ENCODE assay signal across 13 mouse cellular contexts in genomic region chr17:37027486-37027885, GRCm38 (mm10). TPM values are rescaled to one million over a fixed set of nuclear protein-coding genes. Genes with fewer than 3 reads are reported as not detected.
DNase-seq lines count a peak whose midpoint lies in the region; ATAC-seq and TF ChIP-seq lines count a peak whose summit lies in the region.
"Had no signal": no experiment of that assay in that cellular context is flagged by ENCODE, and none has a peak within 500 bp of the region (broad histone marks: within the 10 kb centered on the region; RNA-seq: fewer than 3 reads in every experiment).

No protein-coding gene starts in this region.

- 0 out of 2 replicates have a peak, but pooled peaks cover 11% of the 10 kb centered on the region for H3K4me1 ChIP-seq in kidney, embryonic 15.5 days
- no peaks in the 10 kb centered on the region for H3K4me1 ChIP-seq in embryonic facial prominence, embryonic 12.5 days
- peaks cover 10% of the 10 kb centered on the region; the same call in 1 of the 2 replicates for H3K4me1 ChIP-seq in hindbrain, embryonic 15.5 days (replicated peaks)
- H3K4me1 ChIP-seq in midbrain, postnatal 0 days (ENCODE audit: insufficient read depth, low read length), result no peaks in the 10 kb centered on the region
- H3K4me1 ChIP-seq in cerebellum, adult 2 months (ENCODE audit: control insufficient read depth, insufficient read depth, low read length), result no peaks in the 10 kb centered on the region

- no peaks in the 10 kb centered on the region for H3K9me3 ChIP-seq in kidney, embryonic 15.5 days (replicated peaks)
- H3K9me3 ChIP-seq in embryonic facial prominence, embryonic 12.5 days, result no peaks in the 10 kb centered on the region
- no peaks in the 10 kb centered on the region for H3K9me3 ChIP-seq in hindbrain, embryonic 15.5 days
- H3K9me3 ChIP-seq in midbrain, postnatal 0 days (ENCODE audit: low read length), result no peaks in the 10 kb centered on the region

- TF ChIP-seq CTCF in midbrain, postnatal 0 days (IDR thresholded peaks at IDR 0.05), result no peak
- no peak for TF ChIP-seq CTCF in cerebellum, adult 2 months (IDR thresholded peaks at IDR 0.05; ENCODE audit: borderline replicate concordance, insufficient read depth, low read depth, low read length)

- H3K4me2 ChIP-seq in kidney, embryonic 15.5 days, result no peak overlapping the region
- no peak overlapping the region for H3K4me2 ChIP-seq in embryonic facial prominence, embryonic 12.5 days (replicated peaks)
- H3K4me2 ChIP-seq in hindbrain, embryonic 15.5 days, result no peak overlapping the region
- no peak overlapping the region for H3K4me2 ChIP-seq in midbrain, postnatal 0 days (ENCODE audit: low read depth, low read length, poor library complexity, severe bottlenecking)

- DNase-seq in kidney, postnatal 14 days, result no peak
- DNase-seq in midbrain, postnatal 0 days (ENCODE audit: low spot score), result no peak
- no peak for DNase-seq in right cerebral cortex, adult 18-20 months
- DNase-seq in adrenal gland, adult 18-20 months (ENCODE audit: low spot score in 2 of 2), result no peak
- no peak for DNase-seq in cerebellum, adult 2 months
- DNase-seq: kidney, adult 18-20 months had no signal

- ATAC-seq in kidney, embryonic 15.5 days (replicated peaks; ENCODE audit: low FRiP score), result no peak
- ATAC-seq in embryonic facial prominence, embryonic 12.5 days (ENCODE audit: insufficient number of reproducible peaks, insufficient read depth, low FRiP score, low TSS enrichment), result no peak
- ATAC-seq in hindbrain, embryonic 15.5 days (ENCODE audit: low FRiP score, low read depth), result no peak
- ATAC-seq in midbrain, postnatal 0 days (ENCODE audit: low FRiP score), result no peak

- 95% methylated on average over 4 of the region's 4 CpGs for WGBS in kidney, embryonic 15.5 days
- WGBS in embryonic facial prominence, embryonic 12.5 days, result 95% methylated on average over 4 of the region's 4 CpGs
- 96% methylated on average over 4 of the region's 4 CpGs for WGBS in hindbrain, embryonic 15.5 days
- 94% methylated on average over 4 of the region's 4 CpGs for WGBS in midbrain, postnatal 0 days
- WGBS in cerebellum, adult 2 months, result 99% methylated on average over 4 of the region's 4 CpGs

- no peak for TF ChIP-seq POLR2A in cerebellum, adult 2 months (IDR thresholded peaks at IDR 0.05; ENCODE audit: borderline replicate concordance, insufficient read depth, low read length)

- peak overlapping the region; percentile 95; the same call in 1 of the 2 replicates for H3K27ac ChIP-seq in kidney, embryonic 15.5 days
- H3K27ac ChIP-seq in embryonic facial prominence, embryonic 12.5 days, result peak overlapping the region; percentile 98
- peak overlapping the region; percentile 94 for H3K27ac ChIP-seq in hindbrain, embryonic 15.5 days (replicated peaks)
- peak overlapping the region; percentile 97 for H3K27ac ChIP-seq in midbrain, postnatal 0 days (ENCODE audit: low read depth, low read length)
- H3K27ac ChIP-seq in cerebellum, adult 2 months (ENCODE audit: insufficient read depth, low read length), result no peak overlapping the region

- no peak overlapping the region for H3K4me3 ChIP-seq in kidney, embryonic 15.5 days (replicated peaks)
- no peak overlapping the region for H3K4me3 ChIP-seq in embryonic facial prominence, embryonic 12.5 days
- H3K4me3 ChIP-seq in hindbrain, embryonic 15.5 days, result no peak overlapping the region
- no peak overlapping the region for H3K4me3 ChIP-seq in midbrain, postnatal 0 days (ENCODE audit: low read depth, low read length)
- H3K4me3 ChIP-seq in cerebellum, adult 2 months (replicated peaks; ENCODE audit: insufficient read depth, low read depth, low read length), result no peak overlapping the region
- H3K4me3 ChIP-seq: erythroblast, embryonic 14.5 days had no signal

- H3K9ac ChIP-seq in kidney, embryonic 15.5 days, result no peak overlapping the region
- no peak overlapping the region for H3K9ac ChIP-seq in embryonic facial prominence, embryonic 12.5 days
- H3K9ac ChIP-seq in hindbrain, embryonic 15.5 days, result no peak overlapping the region
- H3K9ac ChIP-seq in midbrain, postnatal 0 days (replicated peaks; ENCODE audit: low read length, poor library complexity, severe bottlenecking), result no peak overlapping the region

- H3K27me3 ChIP-seq in kidney, embryonic 15.5 days, result no peaks in the 10 kb centered on the region
- no peaks in the 10 kb centered on the region for H3K27me3 ChIP-seq in embryonic facial prominence, embryonic 12.5 days
- H3K27me3 ChIP-seq in hindbrain, embryonic 15.5 days, result no peaks in the 10 kb centered on the region
- no peaks in the 10 kb centered on the region for H3K27me3 ChIP-seq in midbrain, postnatal 0 days (ENCODE audit: insufficient read depth, low read length)
- H3K27me3 ChIP-seq in cerebellum, adult 2 months (ENCODE audit: control insufficient read depth, insufficient read depth, low read length), result no peaks in the 10 kb centered on the region

- H3K36me3 ChIP-seq in kidney, embryonic 15.5 days, result no peaks in the 10 kb centered on the region
- no peaks in the 10 kb centered on the region for H3K36me3 ChIP-seq in embryonic facial prominence, embryonic 12.5 days
- no peaks in the 10 kb centered on the region for H3K36me3 ChIP-seq in hindbrain, embryonic 15.5 days
- H3K36me3 ChIP-seq in midbrain, postnatal 0 days (ENCODE audit: insufficient read depth, low read length), result no peaks in the 10 kb centered on the region

RNA-seq across cellular contexts. Expression of gene Mog, which starts 4.3 kb away (rescaled TPM):
- 0.09 TPM in 1 of 2 replicates, not detected in the other for polyA plus RNA-seq in kidney, embryonic 15.5 days (2015; fragmentation: Nextera tagmentation; extraction: Ambion mirVana)
- polyA plus RNA-seq in embryonic facial prominence, embryonic 12.5 days (2016; fragmentation: Nextera tagmentation; extraction: Ambion mirVana), result 0.38 and 0.70 TPM in 2 replicates
- polyA plus RNA-seq in hindbrain, embryonic 15.5 days (2015; fragmentation: Nextera tagmentation; extraction: Ambion mirVana), result 2.3 TPM in 2 replicates
- total RNA-seq in midbrain, postnatal 0 days (2014; rRNA removed), result not detected in 2 replicates
- polyA plus RNA-seq in midbrain, postnatal 0 days (2015; fragmentation: Nextera tagmentation; extraction: Ambion mirVana), result 0.95 and 1.1 TPM in 2 replicates
- not detected for total RNA-seq in adrenal gland, adult 18-20 months (2021)
- polyA plus RNA-seq in cerebellum, adult 2 months (2012; rRNA removed), result 145 and 178 TPM in 2 replicates
- total RNA-seq: granulocyte monocyte progenitor cell, adult 5-6 weeks had no signal
- polyA plus RNA-seq: erythroblast, embryonic 14.5 days had no signal

RNA-seq across cellular contexts. Expression of gene Gabbr1, which starts 18.3 kb away (rescaled TPM):
- 6.0 and 8.3 TPM in 2 replicates for polyA plus RNA-seq in kidney, embryonic 15.5 days (2015; fragmentation: Nextera tagmentation; extraction: Ambion mirVana)
- polyA plus RNA-seq in embryonic facial prominence, embryonic 12.5 days (2016; fragmentation: Nextera tagmentation; extraction: Ambion mirVana), result 19.8 and 20.5 TPM in 2 replicates
- 85.2 and 86.0 TPM in 2 replicates for polyA plus RNA-seq in hindbrain, embryonic 15.5 days (2015; fragmentation: Nextera tagmentation; extraction: Ambion mirVana)
- 633 and 639 TPM in 2 replicates for total RNA-seq in midbrain, postnatal 0 days (2014; rRNA removed)
- polyA plus RNA-seq in midbrain, postnatal 0 days (2015; fragmentation: Nextera tagmentation; extraction: Ambion mirVana), result 111 and 116 TPM in 2 replicates
- total RNA-seq in adrenal gland, adult 18-20 months (2021), result 10 to 100 TPM; 23.3 to 28.6 TPM
- polyA plus RNA-seq in cerebellum, adult 2 months (2012; rRNA removed), result 403 and 405 TPM in 2 replicates

RNA-seq across cellular contexts. Expression of gene Zfp57, which starts 26.5 kb away (rescaled TPM):
- 61.1 and 69.4 TPM in 2 replicates for polyA plus RNA-seq in kidney, embryonic 15.5 days (2015; fragmentation: Nextera tagmentation; extraction: Ambion mirVana)
- 151 and 169 TPM in 2 replicates for polyA plus RNA-seq in embryonic facial prominence, embryonic 12.5 days (2016; fragmentation: Nextera tagmentation; extraction: Ambion mirVana)
- 222 and 250 TPM in 2 replicates for polyA plus RNA-seq in hindbrain, embryonic 15.5 days (2015; fragmentation: Nextera tagmentation; extraction: Ambion mirVana)
- 140 and 182 TPM in 2 replicates for total RNA-seq in midbrain, postnatal 0 days (2014; rRNA removed)
- polyA plus RNA-seq in midbrain, postnatal 0 days (2015; fragmentation: Nextera tagmentation; extraction: Ambion mirVana), result 166 and 171 TPM in 2 replicates
- 1 to 10 TPM; 2.5 to 3.5 TPM for total RNA-seq in adrenal gland, adult 18-20 months (2021)
- polyA plus RNA-seq in cerebellum, adult 2 months (2012; rRNA removed), result 10.3 and 12.0 TPM in 2 replicates
- polyA plus RNA-seq: erythroblast, embryonic 14.5 days had no signal

RNA-seq across cellular contexts. Expression of gene H2-M5, which starts 38.1 kb away (rescaled TPM):
- polyA plus RNA-seq in kidney, embryonic 15.5 days (2015; fragmentation: Nextera tagmentation; extraction: Ambion mirVana), result 0.44 TPM in 2 replicates
- polyA plus RNA-seq in embryonic facial prominence, embryonic 12.5 days (2016; fragmentation: Nextera tagmentation; extraction: Ambion mirVana), result 1.2 and 1.3 TPM in 2 replicates
- 2.5 and 3.1 TPM in 2 replicates for polyA plus RNA-seq in hindbrain, embryonic 15.5 days (2015; fragmentation: Nextera tagmentation; extraction: Ambion mirVana)
- 2.0 and 4.3 TPM in 2 replicates for total RNA-seq in midbrain, postnatal 0 days (2014; rRNA removed)
- 1.3 and 1.6 TPM in 2 replicates for polyA plus RNA-seq in midbrain, postnatal 0 days (2015; fragmentation: Nextera tagmentation; extraction: Ambion mirVana)
- not detected for total RNA-seq in adrenal gland, adult 18-20 months (2021)
- 0.55 and 0.77 TPM in 2 replicates for polyA plus RNA-seq in cerebellum, adult 2 months (2012; rRNA removed)
- total RNA-seq: granulocyte monocyte progenitor cell, adult 5-6 weeks had no signal
- polyA plus RNA-seq: erythroblast, embryonic 14.5 days had no signal

RNA-seq across cellular contexts. Expression of gene 2410137M14Rik, which starts 46.4 kb away (rescaled TPM):
- not detected in 2 replicates for polyA plus RNA-seq in kidney, embryonic 15.5 days (2015; fragmentation: Nextera tagmentation; extraction: Ambion mirVana)
- not detected in 2 replicates for polyA plus RNA-seq in embryonic facial prominence, embryonic 12.5 days (2016; fragmentation: Nextera tagmentation; extraction: Ambion mirVana)
- polyA plus RNA-seq in hindbrain, embryonic 15.5 days (2015; fragmentation: Nextera tagmentation; extraction: Ambion mirVana), result 0.30 and 0.38 TPM in 2 replicates
- not detected in 2 replicates for total RNA-seq in midbrain, postnatal 0 days (2014; rRNA removed)
- polyA plus RNA-seq in midbrain, postnatal 0 days (2015; fragmentation: Nextera tagmentation; extraction: Ambion mirVana), result 0.39 and 0.52 TPM in 2 replicates
- not detected for total RNA-seq in adrenal gland, adult 18-20 months (2021)
- polyA plus RNA-seq in cerebellum, adult 2 months (2012; rRNA removed), result 0.29 TPM in 1 of 2 replicates, not detected in the other
- total RNA-seq: granulocyte monocyte progenitor cell, adult 5-6 weeks had no signal
- polyA plus RNA-seq: erythroblast, embryonic 14.5 days; lung, embryonic 16.5 days; myocyte had no signal

Comparison
In these comparisons a context has a peak if more than half of its experiments do, and no peak if none do; other contexts are left out.
1. RNA of gene Mog, which starts 4.3 kb away (polyA plus RNA-seq): 145 to 178 TPM in cerebellum, adult 2 months; 2.3 TPM in hindbrain, embryonic 15.5 days, 0.95 to 1.1 TPM in midbrain, postnatal 0 days, 0.38 to 0.70 TPM in embryonic facial prominence, embryonic 12.5 days and 0.09 TPM in kidney, embryonic 15.5 days; every median in the first group is over 10 times any median in the second.